Mouse (Mus musculus): ENCODE results near the gene Stxbp3. TPM values are rescaled to one million over a fixed set of nuclear protein-coding genes. Genes with fewer than 3 reads are reported as not detected.

The Stxbp3 gene
- polyA plus RNA-seq, 1 experiment: not detected

- peaks cover 7% of the 10 kb centered on the region for H3K4me1 ChIP-seq (ENCODE audit: control insufficient read depth, insufficient read depth, low read length)
- no peak overlapping the region for H3K4me3 ChIP-seq (ENCODE audit: insufficient read depth, low read depth, low read length)
- TF ChIP-seq CTCF (IDR thresholded peaks at IDR 0.05; ENCODE audit: insufficient read depth, low read depth, low read length) (no peak), POLR2A (IDR thresholded peaks at IDR 0.05; ENCODE audit: insufficient read depth, low read depth, low read length) (no peak)
- no peak overlapping the region for H3K27ac ChIP-seq (ENCODE audit: insufficient read depth, low read depth, low read length)
- WGBS: 90% methylated on average over 6 of the region's 6 CpGs
Measured at GRCm38 (mm10) chr3:108831750-108832149, 8.6 kb downstream of the Stxbp3 start.

DNA sequence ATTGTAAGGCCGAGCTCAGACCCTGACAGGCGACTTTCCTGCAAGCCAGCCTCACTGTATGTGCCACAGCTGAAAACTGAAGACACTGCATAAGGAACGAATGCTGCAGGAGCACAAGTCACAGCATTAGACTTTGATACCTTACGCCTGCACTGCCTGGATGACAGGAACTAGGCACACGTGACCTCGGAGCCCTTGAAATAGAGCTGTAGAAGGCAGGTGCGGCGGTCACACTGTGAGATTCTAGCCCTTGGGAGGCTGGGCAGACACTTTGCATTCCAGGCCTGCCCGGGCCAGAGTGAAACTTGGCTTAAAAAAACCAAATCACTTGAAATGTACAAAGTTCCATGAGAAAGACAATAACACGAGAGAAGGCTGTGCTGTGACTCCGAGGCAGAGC is 9.8 kb downstream of the Stxbp3 start:
- TF ChIP-seq POLR2A (IDR thresholded peaks at IDR 0.05; ENCODE audit: insufficient read depth, low read depth, low read length): no peak
- TF ChIP-seq CTCF (IDR thresholded peaks at IDR 0.05; ENCODE audit: insufficient read depth, low read depth, low read length): no peak
- 67% methylated on average over 11 of the region's 11 CpGs for WGBS
- Histone ChIP-seq H3K4me3 (ENCODE audit: insufficient read depth, low read depth, low read length) (no peak overlapping the region), H3K27ac (ENCODE audit: insufficient read depth, low read depth, low read length) (peak overlapping the region; percentile 37; the same call in 1 of the 2 replicates), H3K4me1 (ENCODE audit: control insufficient read depth, insufficient read depth, low read length) (peaks cover 7% of the 10 kb centered on the region)

- Histone ChIP-seq H3K27ac (ENCODE audit: insufficient read depth, low read depth, low read length) (no peak overlapping the region), H3K4me1 (ENCODE audit: control insufficient read depth, insufficient read depth, low read length) (peaks cover 13% of the 10 kb centered on the region), H3K4me3 (ENCODE audit: insufficient read depth, low read depth, low read length) (no peak overlapping the region)
- TF ChIP-seq CTCF (IDR thresholded peaks at IDR 0.05; ENCODE audit: insufficient read depth, low read depth, low read length): no peak
- TF ChIP-seq POLR2A (IDR thresholded peaks at IDR 0.05; ENCODE audit: insufficient read depth, low read depth, low read length): no peak
- 31% methylated on average over 4 of the region's 4 CpGs for WGBS
Measured at GRCm38 (mm10) chr3:108815631-108816030, 24.7 kb downstream of the Stxbp3 start.

- Histone ChIP-seq H3K4me3 (ENCODE audit: insufficient read depth, low read depth, low read length) (no peak overlapping the region), H3K4me1 (ENCODE audit: control insufficient read depth, insufficient read depth, low read length) (peaks cover 4% of the 10 kb centered on the region; the same call in 1 of the 2 replicates), H3K27ac (ENCODE audit: insufficient read depth, low read depth, low read length) (no peak overlapping the region)
- TF ChIP-seq POLR2A (IDR thresholded peaks at IDR 0.05; ENCODE audit: insufficient read depth, low read depth, low read length): no peak
- TF ChIP-seq CTCF (IDR thresholded peaks at IDR 0.05; ENCODE audit: insufficient read depth, low read depth, low read length): no peak
- WGBS: 48% methylated on average over 4 of the region's 4 CpGs
Measured at GRCm38 (mm10) chr3:108810747-108811263, 29.5 kb downstream of the Stxbp3 start.

DNA sequence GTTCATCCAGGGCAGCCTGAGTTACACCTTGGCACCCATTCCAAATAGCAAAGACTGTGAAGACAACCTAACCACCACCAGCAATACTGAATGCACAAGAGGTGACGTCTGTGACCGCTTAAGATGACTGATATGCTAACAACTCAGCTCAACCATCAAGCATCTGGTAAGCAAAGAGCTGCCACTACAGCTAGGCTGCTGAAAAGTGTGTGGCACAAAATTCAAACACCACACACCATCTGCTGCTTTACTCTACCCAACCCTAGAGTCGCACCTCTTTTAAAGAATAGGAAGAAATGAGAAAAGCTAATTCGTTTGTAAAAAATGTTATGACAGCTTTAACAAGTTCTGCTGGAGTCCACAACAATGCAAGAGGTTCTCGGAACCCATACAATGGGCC is 34.7 kb downstream of the Stxbp3 start:
- Histone ChIP-seq H3K27ac (ENCODE audit: insufficient read depth, low read depth, low read length) (no peak overlapping the region), H3K4me3 (ENCODE audit: insufficient read depth, low read depth, low read length) (no peak overlapping the region), H3K4me1 (ENCODE audit: control insufficient read depth, insufficient read depth, low read length) (no peaks in the 10 kb centered on the region; the same call in 1 of the 2 replicates)
- no peak for TF ChIP-seq POLR2A (IDR thresholded peaks at IDR 0.05; ENCODE audit: insufficient read depth, low read depth, low read length)
- no peak for TF ChIP-seq CTCF (IDR thresholded peaks at IDR 0.05; ENCODE audit: insufficient read depth, low read depth, low read length)
- 65% methylated on average over 5 of the region's 5 CpGs for WGBS

DNA sequence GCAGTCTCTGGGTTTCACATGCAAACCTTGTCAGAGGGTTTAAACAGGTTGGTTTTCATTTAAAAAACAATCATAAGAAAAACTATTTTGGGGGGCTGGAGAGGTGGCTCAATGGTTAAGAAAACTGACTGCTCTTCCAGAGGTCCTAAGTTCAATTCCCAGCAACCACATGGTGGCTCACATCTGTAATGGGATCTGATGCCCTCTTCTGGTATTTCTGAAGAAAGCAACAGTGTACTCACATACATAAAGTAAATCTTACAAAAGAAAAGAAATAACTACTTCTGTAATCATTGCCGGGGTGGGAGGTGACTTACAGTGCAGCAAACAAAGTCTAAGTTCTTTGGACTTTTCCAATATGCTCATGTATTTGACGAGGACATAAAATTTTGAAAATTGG is 42.0 kb downstream of the Stxbp3 start:
- TF ChIP-seq CTCF (IDR thresholded peaks at IDR 0.05; ENCODE audit: insufficient read depth, low read depth, low read length): no peak
- no peak for TF ChIP-seq POLR2A (IDR thresholded peaks at IDR 0.05; ENCODE audit: insufficient read depth, low read depth, low read length)
- H3K27ac ChIP-seq (ENCODE audit: insufficient read depth, low read depth, low read length): no peak overlapping the region
- H3K4me3 ChIP-seq (ENCODE audit: insufficient read depth, low read depth, low read length): no peak overlapping the region
- WGBS: 80% methylated on average over 2 of the region's 2 CpGs
- no peaks in the 10 kb centered on the region for H3K4me1 ChIP-seq (ENCODE audit: control insufficient read depth, insufficient read depth, low read length)

DNA sequence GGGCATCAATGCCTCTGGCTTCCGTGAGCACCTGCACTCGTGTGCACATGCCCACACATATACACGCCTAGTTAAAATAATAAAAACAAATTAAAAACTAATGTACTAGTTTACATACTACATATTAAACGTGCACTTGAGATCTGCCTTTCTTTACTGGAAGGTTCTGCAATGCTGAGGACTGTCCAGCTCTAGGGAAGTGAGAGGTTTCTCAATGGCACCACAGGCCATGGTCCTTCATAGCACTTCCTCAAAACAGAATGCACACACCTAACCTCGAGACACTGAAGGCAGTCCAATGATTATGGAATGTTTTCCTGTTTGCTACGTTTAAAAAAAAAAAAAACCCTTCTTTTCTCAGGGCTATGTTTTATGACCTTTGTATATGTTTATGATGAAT is 42.6 kb downstream of the Stxbp3 start:
- 87% methylated on average over 6 of the region's 6 CpGs for WGBS
- TF ChIP-seq POLR2A (IDR thresholded peaks at IDR 0.05; ENCODE audit: insufficient read depth, low read depth, low read length) (no peak), CTCF (IDR thresholded peaks at IDR 0.05; ENCODE audit: insufficient read depth, low read depth, low read length) (no peak)
- H3K27ac ChIP-seq (ENCODE audit: insufficient read depth, low read depth, low read length): no peak overlapping the region
- no peak overlapping the region for H3K4me3 ChIP-seq (ENCODE audit: insufficient read depth, low read depth, low read length)
- H3K4me1 ChIP-seq (ENCODE audit: control insufficient read depth, insufficient read depth, low read length): no peaks in the 10 kb centered on the region

- WGBS: 94% methylated on average over 4 of the region's 4 CpGs
- TF ChIP-seq CTCF (IDR thresholded peaks at IDR 0.05; ENCODE audit: insufficient read depth, low read depth, low read length) (no peak), POLR2A (IDR thresholded peaks at IDR 0.05; ENCODE audit: insufficient read depth, low read depth, low read length) (no peak)
- no peak overlapping the region for H3K27ac ChIP-seq (ENCODE audit: insufficient read depth, low read depth, low read length)
- H3K4me3 ChIP-seq (ENCODE audit: insufficient read depth, low read depth, low read length): no peak overlapping the region
- H3K4me1 ChIP-seq (ENCODE audit: control insufficient read depth, insufficient read depth, low read length): no peaks in the 10 kb centered on the region
Measured at GRCm38 (mm10) chr3:108796386-108796785, 43.9 kb downstream of the Stxbp3 start.

GRCm38 (mm10) chr3:108795554-108796299 is 44.6 kb downstream of the Stxbp3 start:
- H3K27ac ChIP-seq (ENCODE audit: insufficient read depth, low read depth, low read length): no peak overlapping the region
- 92% methylated on average over 7 of the region's 7 CpGs for WGBS
- no peaks in the 10 kb centered on the region for H3K4me1 ChIP-seq (ENCODE audit: control insufficient read depth, insufficient read depth, low read length)
- TF ChIP-seq POLR2A (IDR thresholded peaks at IDR 0.05; ENCODE audit: insufficient read depth, low read depth, low read length) (no peak), CTCF (IDR thresholded peaks at IDR 0.05; ENCODE audit: insufficient read depth, low read depth, low read length) (no peak)
- no peak overlapping the region for H3K4me3 ChIP-seq (ENCODE audit: insufficient read depth, low read depth, low read length)

Measured in olfactory bulb, adult 2 months (tissue).